Mouse (Mus musculus): ENCODE measurements around the gene Pdik1l. TPM values are rescaled to one million over a fixed set of nuclear protein-coding genes. Genes with fewer than 3 reads are reported as not detected.
"Not testable (repeated sequence)": the region's sequence is repeated elsewhere in the genome, so short reads cannot be mapped to it uniquely, and the experiment has no call there.

Gene Pdik1l
- total RNA-seq, 2 experiments from 2014 or later, result 3.2 TPM

DNA sequence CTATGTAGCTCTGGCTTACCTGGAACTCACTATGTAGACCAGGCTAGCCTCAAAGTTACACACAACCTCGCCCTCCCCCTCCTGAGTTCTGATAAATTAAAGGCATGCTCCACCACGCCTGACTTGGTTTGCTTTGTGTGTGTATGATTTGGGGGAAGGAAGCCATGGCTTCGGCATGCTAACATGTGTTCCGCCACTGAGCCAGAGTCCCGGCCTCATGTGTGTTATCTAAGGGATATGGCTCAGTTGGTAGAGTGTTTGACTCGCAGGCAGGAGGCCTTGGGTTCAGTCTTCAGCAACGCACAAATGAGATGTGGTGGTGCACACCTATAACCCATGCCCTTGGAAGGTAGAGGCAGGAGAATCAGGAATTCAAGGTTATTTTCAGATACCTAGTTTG is 15.7 kb downstream of the Pdik1l start:
- DNase-seq, result no peak
- intact Hi-C loops (cut with DNase I), result no loop called here
- no peak for TF ChIP-seq CTCF (IDR thresholded peaks at IDR 0.05)
- Histone ChIP-seq H3K4me3 (no peak overlapping the region), H3K27ac (no peak overlapping the region)

DNA sequence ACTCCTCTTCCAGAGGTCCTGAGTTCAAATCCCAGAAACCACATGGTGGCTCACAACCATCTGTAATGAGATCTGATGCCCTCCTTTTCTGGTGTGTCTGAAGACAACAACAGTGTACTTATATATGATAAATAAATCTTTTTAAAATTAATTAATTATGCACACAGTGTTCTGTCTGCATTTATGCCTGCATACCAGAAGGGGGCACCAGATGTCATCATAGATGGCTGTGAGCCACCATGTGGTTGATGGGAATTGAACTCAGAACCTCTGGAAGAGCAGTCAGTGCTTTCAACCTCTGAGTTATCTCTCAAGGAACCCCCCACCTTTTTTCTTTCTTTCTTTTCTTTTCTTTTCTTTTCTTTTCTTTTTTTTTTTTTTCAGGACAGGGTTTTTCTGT is 18.1 kb downstream of the Pdik1l start:
- not testable (repeated sequence) for H3K4me3 ChIP-seq
- peak; percentile 60 for TF ChIP-seq CTCF (IDR thresholded peaks at IDR 0.05)
- intact Hi-C loops (cut with DNase I), result loop anchor here (10.0 kb wide), 1 partner anchor 205 kb away; no protein-coding TSS in a partner anchor

DNA sequence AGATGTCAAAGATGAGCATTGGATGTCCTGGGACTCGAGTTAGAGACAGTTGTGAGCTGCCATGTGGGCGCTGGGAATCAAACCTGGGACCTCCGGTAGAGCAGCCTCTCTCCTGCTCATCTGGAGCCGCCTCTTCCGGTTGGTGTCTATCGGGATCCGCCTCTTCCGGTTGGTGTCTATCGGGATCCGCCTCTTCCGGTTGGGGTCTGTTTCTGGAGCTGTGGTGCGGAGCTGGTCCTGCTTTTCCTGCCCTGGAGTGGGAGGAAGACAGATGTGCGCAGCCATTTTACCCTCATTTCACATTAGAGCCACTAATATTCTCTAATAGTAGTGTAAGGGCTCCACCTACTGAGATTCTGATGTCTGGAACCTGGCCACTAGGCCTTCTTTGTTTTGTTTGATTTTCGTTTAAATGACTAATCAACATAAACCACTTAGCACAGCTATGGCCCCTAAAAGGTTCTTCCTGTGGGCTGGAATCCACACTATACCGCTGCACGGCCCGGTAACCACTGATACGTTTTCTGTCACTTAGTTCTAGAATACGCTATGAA is 19.5 kb downstream of the Pdik1l start:
- DNase-seq, result no peak
- Histone ChIP-seq H3K4me3 (no peak overlapping the region), H3K27ac (no peak overlapping the region)
- peak; percentile 45 for TF ChIP-seq CTCF (IDR thresholded peaks at IDR 0.05)
- intact Hi-C loops (cut with DNase I), result loop anchor here (10.0 kb wide), 1 partner anchor 207 kb away; no protein-coding TSS in a partner anchor

More for the DNA sequence above, 18.1 kb downstream of the Pdik1l start:
- DNase-seq, H3K27ac ChIP-seq: not testable (repeated sequence)

DNA sequence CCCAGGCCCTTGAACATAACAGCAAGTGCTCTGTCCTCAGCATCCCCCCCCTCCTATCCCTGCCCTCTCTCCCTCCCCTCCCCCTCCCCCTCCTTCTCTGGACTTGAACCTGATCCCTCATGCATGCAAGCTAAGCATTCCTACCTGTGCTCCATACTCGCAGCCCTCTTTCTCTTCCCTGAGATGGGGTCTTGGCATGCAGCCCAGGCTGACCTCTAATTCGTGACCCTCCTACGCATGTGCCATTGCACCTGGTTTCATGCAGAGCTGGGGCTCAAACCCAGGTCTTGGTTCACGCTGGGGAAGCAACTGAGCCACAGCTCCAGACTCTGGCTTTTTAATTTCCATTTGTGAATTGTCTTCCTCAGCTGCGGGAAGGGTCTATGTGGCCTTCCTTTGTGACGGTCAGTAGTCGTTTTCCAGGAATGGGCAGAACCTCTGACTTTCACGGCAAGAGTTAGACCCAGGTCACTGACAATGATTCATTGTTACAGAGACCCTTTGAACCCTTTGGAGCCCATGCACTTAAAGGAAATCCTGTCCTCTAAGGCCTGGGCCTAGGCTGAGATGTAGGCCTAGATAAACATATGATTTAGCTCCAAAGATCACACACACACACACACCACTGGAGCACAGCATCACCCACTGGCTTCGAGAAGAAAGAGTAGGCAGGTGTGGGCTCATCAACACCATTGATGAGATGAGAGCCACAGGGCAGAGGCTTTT is 21.7 kb downstream of the Pdik1l start:
- DNase-seq, result no peak

DNA sequence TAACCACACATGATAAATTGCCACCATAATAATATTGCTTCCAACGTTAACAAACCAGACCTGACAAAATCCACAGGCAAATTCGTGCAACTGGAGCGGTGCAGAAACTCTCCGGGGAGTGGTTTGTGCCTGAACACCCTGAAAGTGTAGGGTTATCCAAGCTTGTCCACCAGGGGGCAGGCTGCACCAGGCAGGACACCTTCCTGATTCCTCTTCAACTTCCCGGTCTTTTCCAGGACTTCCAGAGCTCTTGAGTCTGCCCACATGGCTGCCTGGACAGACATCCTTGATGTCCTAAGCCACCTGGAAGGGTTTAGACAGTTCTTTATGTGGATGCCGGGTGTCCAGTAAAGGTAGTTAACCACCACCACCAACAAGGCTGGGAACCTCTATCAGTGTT is 24.5 kb downstream of the Pdik1l start:
- intact Hi-C loops (cut with DNase I), result loop anchor here (1.0 to 10.0 kb wide), 2 partner anchors 125 to 212 kb away; no protein-coding TSS in a partner anchor
- no peak overlapping the region for H3K27ac ChIP-seq
- no peak overlapping the region for H3K4me3 ChIP-seq
- peak; percentile 84 for TF ChIP-seq CTCF (IDR thresholded peaks at IDR 0.05)
- peak; percentile 76 for DNase-seq

More for the DNA sequence above, 21.7 kb downstream of the Pdik1l start:
- Histone ChIP-seq H3K27ac (peak overlapping the region; percentile 43; the same call in 1 of the 2 replicates), H3K4me3 (no peak overlapping the region)
- no peak for TF ChIP-seq CTCF (IDR thresholded peaks at IDR 0.05)
- intact Hi-C loops (cut with DNase I), result loop anchor here (10.0 kb wide), 1 partner anchor 209 kb away; no protein-coding TSS in a partner anchor

DNA sequence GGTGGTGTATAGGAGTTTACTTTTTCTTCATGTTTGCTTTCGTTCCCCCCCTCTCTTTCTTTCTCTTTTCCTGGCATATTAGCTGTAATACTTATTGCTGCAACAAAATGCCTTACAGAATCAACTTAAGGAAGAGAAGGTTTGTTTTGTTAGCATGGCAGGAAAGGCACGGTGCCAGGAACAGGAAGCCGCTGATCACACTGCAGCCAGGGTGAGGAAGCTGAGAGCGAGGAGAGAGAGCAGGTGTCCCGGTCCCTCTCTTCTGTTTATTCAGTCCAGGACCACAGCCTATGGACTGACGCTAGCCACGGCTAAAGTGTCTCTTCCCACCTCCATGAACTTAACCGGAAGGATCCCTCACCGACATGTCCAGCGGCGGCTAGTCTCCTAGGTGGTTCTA is 29.3 kb downstream of the Pdik1l start:
- no peak for DNase-seq
- intact Hi-C loops (cut with DNase I), result no loop called here
- Histone ChIP-seq H3K4me3 (no peak overlapping the region), H3K27ac (peak overlapping the region; percentile 74; the same call in 1 of the 2 replicates)
- TF ChIP-seq CTCF (IDR thresholded peaks at IDR 0.05), result no peak

DNA sequence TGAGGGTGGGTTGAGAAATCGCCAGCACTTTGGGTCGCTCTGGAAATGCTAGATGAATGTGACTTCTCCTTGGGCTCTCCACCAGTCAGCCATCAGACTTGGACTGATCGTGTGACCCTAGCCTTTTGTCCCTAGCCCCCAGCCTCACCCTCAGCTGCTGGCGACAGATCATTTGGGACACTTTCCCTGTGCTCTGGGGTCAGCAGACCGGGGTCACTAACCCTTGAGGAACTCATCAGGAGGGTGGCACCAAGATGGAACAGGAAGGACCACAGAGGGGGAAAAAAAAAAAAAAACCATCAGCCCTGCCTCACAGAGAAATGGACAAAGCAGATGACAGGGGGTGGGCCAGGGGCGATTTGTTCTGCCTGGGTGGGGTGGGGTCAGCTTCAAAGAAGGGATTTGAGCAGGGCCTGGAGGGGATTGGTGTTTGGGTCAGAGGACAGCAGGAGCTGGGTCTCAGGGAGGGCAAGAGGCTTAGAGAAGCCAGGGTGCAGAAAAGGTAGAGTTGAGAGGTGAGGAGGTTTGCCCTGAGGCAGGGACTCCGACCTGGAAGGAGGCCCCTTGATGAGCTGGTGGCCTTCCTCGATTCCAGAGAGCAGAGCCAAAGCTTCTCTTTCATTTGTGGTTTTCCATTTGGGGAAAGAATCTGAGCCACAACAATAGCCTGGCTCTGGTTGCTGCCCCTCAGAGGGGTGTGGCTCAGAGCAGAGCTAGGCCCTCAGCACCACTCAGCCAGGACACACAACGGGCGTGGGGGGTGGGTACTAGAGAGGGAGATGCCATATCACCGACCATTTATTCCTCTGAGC is 30.3 kb downstream of the Pdik1l start:
- peak overlapping the region; percentile 23; the same call in 1 of the 2 replicates for H3K4me3 ChIP-seq
- no peak for DNase-seq
- TF ChIP-seq CTCF (IDR thresholded peaks at IDR 0.05), result no peak
- H3K27ac ChIP-seq, result peak overlapping the region; percentile 74
- intact Hi-C loops (cut with DNase I), result no loop called here

DNA sequence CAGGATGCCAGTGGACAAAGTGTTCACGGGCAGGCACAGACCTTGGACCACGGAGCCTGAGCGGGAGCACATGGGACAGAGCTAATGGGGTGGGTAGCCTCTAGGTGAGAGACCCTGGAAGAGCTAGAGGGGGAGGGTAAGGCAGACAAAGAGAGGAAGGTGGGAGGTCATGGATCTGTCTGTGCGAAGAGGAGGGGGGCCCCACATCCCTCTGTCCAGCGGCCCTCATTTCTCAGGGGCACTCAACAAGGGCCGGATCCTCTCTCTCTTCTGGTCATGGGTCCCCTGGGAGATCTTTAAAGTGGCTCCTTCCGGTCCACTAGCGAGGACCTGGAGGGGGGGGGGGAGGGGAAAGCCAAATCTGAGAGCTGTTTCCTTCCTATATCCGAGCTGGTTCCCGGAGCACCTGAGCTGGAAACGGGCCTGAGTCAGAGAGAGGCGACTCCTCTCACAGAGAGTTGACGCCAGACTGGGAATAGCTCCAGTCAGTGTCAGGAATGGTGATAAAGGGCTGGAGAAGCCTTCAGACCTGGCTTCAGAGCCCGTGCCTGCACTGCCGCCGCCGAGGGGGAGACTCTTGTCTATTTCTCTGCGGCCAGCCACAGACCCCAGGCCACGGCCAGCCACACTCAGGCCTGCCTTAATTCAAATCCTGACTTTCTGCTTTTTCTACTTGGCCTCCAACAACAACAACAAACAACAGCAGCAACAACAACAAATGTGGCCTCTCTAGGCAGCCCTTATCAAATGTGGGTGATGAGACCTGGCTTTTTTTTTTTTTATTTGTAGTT is 31.1 kb downstream of the Pdik1l start:
- DNase-seq, result no peak
- no peak for TF ChIP-seq CTCF (IDR thresholded peaks at IDR 0.05)
- intact Hi-C loops (cut with DNase I), result no loop called here
- Histone ChIP-seq H3K4me3 (peak overlapping the region; percentile 39), H3K27ac (peak overlapping the region; percentile 74)

DNA sequence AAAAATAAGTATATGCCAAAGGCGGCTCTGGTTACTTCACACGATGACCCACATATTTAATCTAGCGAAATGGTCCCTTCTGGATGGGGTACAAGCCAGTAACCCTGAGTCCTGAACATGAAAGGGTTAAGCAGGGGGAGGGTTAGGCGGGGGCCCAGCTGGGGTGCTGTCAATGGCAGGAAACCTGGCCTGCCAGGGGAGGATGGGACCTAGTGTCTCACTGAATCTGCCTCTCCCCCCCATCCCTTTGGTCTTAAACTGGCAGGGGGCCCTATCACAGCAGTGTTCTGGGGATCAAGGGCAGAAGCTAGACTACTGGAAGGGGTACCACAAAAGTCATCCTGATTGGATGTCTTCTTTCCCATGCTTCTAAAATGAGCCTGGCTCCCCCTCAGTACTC is 31.8 kb downstream of the Pdik1l start:
- Histone ChIP-seq H3K27ac (peak overlapping the region; percentile 74), H3K4me3 (peak overlapping the region; percentile 39)
- no peak for DNase-seq
- intact Hi-C loops (cut with DNase I), result no loop called here
- TF ChIP-seq CTCF (IDR thresholded peaks at IDR 0.05), result no peak

DNA sequence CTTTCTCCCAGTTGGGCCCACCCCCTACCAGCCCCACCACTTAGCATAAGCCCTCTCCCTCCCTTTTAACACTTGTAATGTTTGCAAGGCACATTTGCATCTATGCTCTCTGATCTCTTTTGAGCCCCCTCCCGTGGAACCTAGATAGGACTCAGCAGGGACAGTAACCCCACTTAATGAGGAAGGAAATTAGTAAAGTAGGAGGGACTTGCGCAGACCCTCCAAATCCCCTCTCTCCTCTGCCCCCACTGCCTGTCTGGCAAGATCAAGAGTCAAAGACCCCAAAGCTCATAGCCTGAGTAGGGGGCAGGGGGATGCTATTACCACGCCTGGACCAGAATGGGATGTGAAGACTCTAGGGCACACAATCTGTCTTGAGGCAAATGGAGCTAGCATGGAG is 32.9 kb downstream of the Pdik1l start:
- intact Hi-C loops (cut with DNase I), result loop anchor here (5.0 kb wide), 1 partner anchor 117 kb away; no protein-coding TSS in a partner anchor
- Histone ChIP-seq H3K4me3 (no peak overlapping the region; the same call in 1 of the 2 replicates), H3K27ac (peak overlapping the region; percentile 84)
- no peak for DNase-seq
- TF ChIP-seq CTCF (IDR thresholded peaks at IDR 0.05), result no peak

DNA sequence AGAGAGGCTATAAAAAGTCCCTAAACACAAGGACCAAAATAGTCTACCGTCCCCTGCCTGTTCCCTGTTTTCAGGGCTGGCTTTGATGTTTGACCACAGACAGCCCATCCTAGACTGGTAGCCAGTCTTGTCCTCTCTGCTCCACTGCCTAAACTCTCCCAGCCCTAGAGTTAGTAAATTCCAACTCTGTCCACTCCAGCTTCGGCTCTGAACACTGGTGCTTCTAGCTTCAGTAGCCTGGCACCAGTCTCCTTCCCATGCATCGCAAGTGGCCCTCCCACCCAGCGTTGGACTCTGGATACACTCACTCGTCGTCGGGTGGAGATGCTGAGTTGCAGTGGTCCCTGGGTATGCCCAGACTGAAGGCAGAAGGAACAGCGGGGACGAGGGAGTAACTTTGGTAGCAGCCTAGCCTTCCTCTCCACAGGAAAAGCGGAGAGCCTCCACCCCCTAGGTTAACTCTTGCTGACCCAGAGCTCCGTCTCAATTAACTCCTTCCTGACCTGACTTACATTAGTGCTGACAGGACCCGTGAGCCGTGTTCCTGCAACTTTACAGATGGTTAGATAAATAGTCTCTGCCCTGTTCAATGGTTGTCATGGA is 33.9 kb downstream of the Pdik1l start, which contains the start of gene Grrp1:
Gene Grrp1 (minus strand): TSS at position 385 of the 603 bp plus-strand sequence.
- no peak for DNase-seq
- intact Hi-C loops (cut with DNase I), result loop anchor here (5.0 kb wide), 1 partner anchor 118 kb away; no protein-coding TSS in a partner anchor
- TF ChIP-seq CTCF (IDR thresholded peaks at IDR 0.05), result no peak
- H3K27ac ChIP-seq, result peak within 1 kb of the TSS; percentile 84
- peak within 1 kb of the TSS; percentile 76 for H3K4me3 ChIP-seq

Measured in gastrocnemius, adult 2 months (tissue).